Mouse (Mus musculus) thymus, adult 18-20 months (tissue): Measurements from ENCODE around the gene Prrc2b.

Experiments
- DNase-seq, 2 experiments: peaks; one replicate each; pipeline ENCODE4 v3.0.0; 2022; ENCODE audit warnings: mixed read lengths in 2 of 2

The Prrc2b gene

GRCm38 (mm10) chr2:32189060-32189681 is 38.3 kb downstream of the Prrc2b start:
- no peak for DNase-seq

- DNase-seq, result no peak
Observed at GRCm38 (mm10) chr2:32190620-32191019, 39.7 kb downstream of the Prrc2b start.

- DNase-seq, result peak; percentile 56 to 66
Observed at GRCm38 (mm10) chr2:32191872-32192507, 41.1 kb downstream of the Prrc2b start.

- DNase-seq, result no peak
Observed at GRCm38 (mm10) chr2:32198977-32199376, 48.1 kb downstream of the Prrc2b start.

- no peak for DNase-seq
Observed at GRCm38 (mm10) chr2:32200033-32200432, 49.2 kb downstream of the Prrc2b start.

GRCm38 (mm10) chr2:32200712-32201111 is 49.8 kb downstream of the Prrc2b start:
- DNase-seq, result no peak

- no peak for DNase-seq
Observed at GRCm38 (mm10) chr2:32201527-32201926, 50.6 kb downstream of the Prrc2b start.

GRCm38 (mm10) chr2:32203853-32204252 is 53.0 kb downstream of the Prrc2b start:
- no peak for DNase-seq

- DNase-seq, result no peak
Observed at GRCm38 (mm10) chr2:32207682-32208081, 56.8 kb downstream of the Prrc2b start.

- no peak for DNase-seq
Observed at GRCm38 (mm10) chr2:32211689-32212088, 60.8 kb downstream of the Prrc2b start.

GRCm38 (mm10) chr2:32213000-32213399 is 62.1 kb downstream of the Prrc2b start:
- DNase-seq, result no peak

GRCm38 (mm10) chr2:32215576-32215975 is 64.7 kb downstream of the Prrc2b start:
- DNase-seq, result no peak

- no peak for DNase-seq
Observed at GRCm38 (mm10) chr2:32216506-32216905, 65.6 kb downstream of the Prrc2b start.

GRCm38 (mm10) chr2:32217656-32218055 is 66.8 kb downstream of the Prrc2b start:
- DNase-seq, result no peak

GRCm38 (mm10) chr2:32218113-32218512 is 67.2 kb downstream of the Prrc2b start:
- DNase-seq, result no peak

- DNase-seq, result no peak
Observed at GRCm38 (mm10) chr2:32218541-32219334, 67.9 kb downstream of the Prrc2b start.

- DNase-seq, result no peak
Observed at GRCm38 (mm10) chr2:32219501-32219900, 68.6 kb downstream of the Prrc2b start.

- no peak for DNase-seq
Observed at GRCm38 (mm10) chr2:32220021-32220420, 69.1 kb downstream of the Prrc2b start.

- no peak for DNase-seq
Observed at GRCm38 (mm10) chr2:32220969-32221368, 70.1 kb downstream of the Prrc2b start.

GRCm38 (mm10) chr2:32221577-32221976 is 70.7 kb downstream of the Prrc2b start:
- DNase-seq, result no peak

- no peak for DNase-seq
Observed at GRCm38 (mm10) chr2:32222057-32222456, 71.2 kb downstream of the Prrc2b start.

GRCm38 (mm10) chr2:32235433-32235832 is 84.6 kb downstream of the Prrc2b start:
- DNase-seq, result no peak

GRCm38 (mm10) chr2:32235886-32236759 is 85.2 kb downstream of the Prrc2b start, which contains the start of gene Pomt1:
Gene Pomt1, plus strand, starts transcription at chr2:32236590.
- DNase-seq, result peak; percentile 82 to 84
